Mouse (Mus musculus): ENCODE measurements around the gene Tff1. TPM values are rescaled to one million over a fixed set of nuclear protein-coding genes. Genes with fewer than 3 reads are reported as not detected.

Tff1 gene
- polyA plus RNA-seq, 1 experiment from 2014 or later: not detected

DNA sequence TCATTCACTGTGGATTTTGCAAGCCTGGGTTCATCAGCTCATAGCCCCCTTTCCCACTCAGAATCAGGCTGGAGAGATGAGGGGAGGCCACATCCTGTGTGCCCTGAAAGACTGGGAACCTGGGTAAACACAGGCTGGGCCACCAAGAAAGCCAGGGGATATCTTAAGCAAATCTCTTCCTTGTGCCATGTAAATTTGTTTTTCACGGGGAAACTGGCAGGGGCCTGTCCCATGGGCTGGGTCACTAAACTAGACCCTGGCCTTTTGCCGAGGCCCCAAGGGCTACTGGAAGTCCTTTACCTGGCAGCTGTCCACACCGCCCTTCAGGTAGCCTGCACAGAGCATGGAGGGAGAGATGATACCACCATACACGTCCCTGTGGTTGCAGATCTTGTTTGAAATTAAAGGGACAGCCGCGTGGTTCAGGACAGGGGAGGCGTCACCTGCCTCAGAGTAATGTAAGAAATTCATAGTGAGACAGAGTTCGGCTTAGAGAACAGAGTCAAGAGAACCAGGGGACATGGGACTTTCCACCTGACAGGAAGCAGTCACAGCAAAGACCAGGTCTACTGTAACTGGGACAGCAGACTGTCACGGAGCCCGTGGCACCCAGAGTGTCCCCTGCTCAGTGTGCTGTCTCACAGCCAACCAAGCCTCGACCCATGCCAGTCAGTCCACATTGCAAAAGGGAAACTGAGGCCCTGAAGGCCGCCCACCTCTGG is 19.4 kb upstream of the Tff1 start:
- WGBS: 86% methylated on average over 12 of the region's 12 CpGs
- no peaks in the 10 kb centered on the region for H3K36me3 ChIP-seq (replicated peaks)
- no peaks in the 10 kb centered on the region for H3K27me3 ChIP-seq (ENCODE audit: poor library complexity, severe bottlenecking)
- H3K27ac ChIP-seq: no peak overlapping the region
- DNase-seq (ENCODE audit: extremely low spot score, low spot score): no peak
- H3K4me1 ChIP-seq: no peaks in the 10 kb centered on the region
- H3K9me3 ChIP-seq: no peaks in the 10 kb centered on the region; the same call in 1 of the 2 replicates
- no peak overlapping the region for H3K4me3 ChIP-seq

DNA sequence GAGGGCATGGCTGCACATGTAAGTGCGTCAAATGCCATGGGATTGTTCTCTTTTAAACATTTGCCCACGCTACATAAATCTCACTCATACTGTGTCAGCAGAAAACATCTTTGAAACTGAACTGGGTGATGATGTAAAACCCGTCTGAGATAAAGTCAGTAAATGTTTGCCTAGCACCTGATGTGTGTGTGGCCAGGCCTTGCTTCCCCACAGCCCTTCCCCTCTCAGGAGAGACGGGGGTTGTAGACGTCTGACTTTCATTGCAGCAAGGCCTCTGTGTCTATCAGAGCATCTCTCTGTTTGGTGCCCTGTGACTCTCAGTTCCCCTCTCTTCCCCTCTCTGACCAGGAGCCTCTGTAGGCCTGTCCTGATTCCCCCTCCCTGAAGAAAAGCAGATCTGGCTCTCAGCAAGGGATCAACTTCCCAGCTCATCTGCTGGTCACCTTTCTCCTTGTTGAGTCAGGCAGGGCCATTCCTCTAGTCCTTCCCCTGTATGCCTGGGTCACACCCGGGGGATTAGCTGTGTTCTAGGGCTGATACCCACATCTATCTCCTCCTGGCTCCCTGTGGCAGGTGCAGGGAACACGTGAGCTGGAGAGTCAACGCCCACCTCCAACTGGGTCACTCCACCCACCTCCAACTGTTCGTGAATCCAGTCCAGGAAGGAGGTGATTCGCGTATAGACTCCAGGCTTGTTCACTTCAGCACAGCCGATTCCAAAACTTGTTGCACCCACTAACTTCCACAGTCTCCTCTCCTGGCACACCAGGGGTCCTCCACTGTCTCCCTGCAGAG is 18.3 kb upstream of the Tff1 start:
- Histone ChIP-seq H3K27ac (no peak overlapping the region), H3K4me1 (no peaks in the 10 kb centered on the region), H3K9me3 (no peaks in the 10 kb centered on the region; the same call in 1 of the 2 replicates), H3K27me3 (ENCODE audit: poor library complexity, severe bottlenecking) (no peaks in the 10 kb centered on the region), H3K4me3 (no peak overlapping the region), H3K36me3 (replicated peaks) (no peaks in the 10 kb centered on the region)
- no peak for DNase-seq (ENCODE audit: extremely low spot score, low spot score)
- WGBS: 75% methylated on average over 12 of the region's 12 CpGs

DNA sequence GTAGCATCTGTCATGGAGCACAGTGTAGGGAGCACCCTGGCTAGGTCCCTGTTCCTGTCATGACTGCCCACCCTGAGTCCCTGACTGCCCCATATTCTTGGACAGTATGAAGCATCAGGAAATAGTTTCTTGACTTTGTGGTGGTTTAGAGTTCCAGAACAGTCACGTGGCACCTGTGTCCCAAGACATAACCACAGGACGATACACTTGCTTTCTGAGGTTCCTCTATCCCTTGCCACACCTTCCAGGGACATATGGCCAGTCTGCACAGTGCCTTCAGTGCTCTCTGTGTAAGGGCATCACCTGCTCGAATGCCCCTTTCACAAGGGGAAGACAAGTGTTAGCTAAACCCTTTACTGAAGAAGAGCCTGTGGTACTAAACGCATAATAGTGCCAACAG is 16.4 kb upstream of the Tff1 start:
- Histone ChIP-seq H3K36me3 (replicated peaks) (no peaks in the 10 kb centered on the region), H3K27me3 (ENCODE audit: poor library complexity, severe bottlenecking) (no peaks in the 10 kb centered on the region), H3K9me3 (no peaks in the 10 kb centered on the region), H3K27ac (no peak overlapping the region), H3K4me3 (no peak overlapping the region), H3K4me1 (no peaks in the 10 kb centered on the region)
- DNase-seq (ENCODE audit: extremely low spot score, low spot score): no peak
- WGBS: 89% methylated on average over 4 of the region's 4 CpGs

DNA sequence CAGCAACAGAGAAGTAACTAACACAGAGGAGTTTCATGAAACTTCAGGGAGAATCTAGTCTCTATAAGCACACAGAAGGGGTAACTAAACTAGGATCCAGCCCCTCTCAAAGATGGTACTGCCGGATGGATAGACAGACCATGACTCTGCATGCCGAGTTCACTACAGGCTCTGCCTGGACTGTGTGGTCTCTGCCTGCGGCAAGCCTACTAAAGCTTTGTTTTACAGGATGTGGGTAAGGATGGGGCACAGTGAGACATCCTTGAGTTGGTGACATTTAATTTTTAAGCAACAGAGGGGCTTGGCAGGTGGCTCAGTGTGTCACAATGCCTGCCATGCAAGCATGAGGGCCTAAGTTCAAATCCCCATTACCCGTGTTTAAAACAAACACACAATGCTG is 11.2 kb upstream of the Tff1 start:
- H3K27ac ChIP-seq: no peak overlapping the region
- H3K27me3 ChIP-seq (ENCODE audit: poor library complexity, severe bottlenecking): no peaks in the 10 kb centered on the region
- no peaks in the 10 kb centered on the region for H3K36me3 ChIP-seq (replicated peaks)
- 94% methylated on average over 4 of the region's 4 CpGs for WGBS
- no peak overlapping the region for H3K4me3 ChIP-seq
- DNase-seq (ENCODE audit: extremely low spot score, low spot score): no peak
- H3K9me3 ChIP-seq: 0 out of 2 replicates have a peak, but pooled peaks cover 3% of the 10 kb centered on the region
- H3K4me1 ChIP-seq: no peaks in the 10 kb centered on the region

DNA sequence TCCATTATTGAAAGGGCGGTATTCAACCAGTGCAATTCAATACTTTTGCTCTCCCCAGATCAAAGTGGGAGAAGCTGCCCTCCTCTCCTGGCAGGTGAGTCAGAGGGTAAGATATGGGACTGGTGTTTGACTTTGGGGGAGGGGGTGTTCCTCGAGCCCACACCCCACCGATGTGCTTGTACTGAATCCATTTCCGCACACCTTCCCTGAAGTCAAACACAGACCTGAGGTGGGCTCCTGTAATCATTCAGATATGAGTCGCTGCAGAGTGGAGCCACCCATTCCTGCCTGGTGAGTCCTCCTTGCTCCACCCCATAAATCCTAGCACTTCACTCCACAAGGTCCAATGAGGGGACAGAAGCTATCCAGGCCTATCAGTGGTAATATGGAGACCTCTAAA is 4.7 kb upstream of the Tff1 start:
- Histone ChIP-seq H3K4me3 (no peak overlapping the region), H3K36me3 (replicated peaks) (no peaks in the 10 kb centered on the region), H3K9me3 (0 out of 2 replicates have a peak, but pooled peaks cover 3% of the 10 kb centered on the region), H3K4me1 (no peaks in the 10 kb centered on the region), H3K27me3 (ENCODE audit: poor library complexity, severe bottlenecking) (no peaks in the 10 kb centered on the region), H3K27ac (no peak overlapping the region)
- no peak for DNase-seq (ENCODE audit: extremely low spot score, low spot score)
- 91% methylated on average over 5 of the region's 5 CpGs for WGBS

DNA sequence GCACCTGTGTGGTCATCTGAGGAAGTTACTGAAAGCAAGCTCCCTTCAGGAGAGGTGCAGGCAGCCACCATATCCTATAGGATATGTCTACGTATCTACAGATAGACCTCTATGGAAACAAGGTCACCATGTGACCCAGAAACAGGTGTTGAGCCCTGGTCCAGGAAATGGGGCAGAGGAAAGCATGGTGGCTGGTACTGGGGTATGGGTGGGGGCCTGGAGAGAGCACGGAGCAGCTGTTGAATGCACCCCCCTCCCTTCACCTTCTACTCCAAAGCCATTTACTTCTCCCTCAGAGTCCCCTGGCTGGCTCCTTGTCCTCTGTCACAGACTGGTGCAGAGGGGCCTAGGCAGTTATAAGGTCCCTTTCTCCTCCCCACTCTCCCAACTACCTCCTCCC is 1.3 kb downstream of the Tff1 start:
- Histone ChIP-seq H3K27me3 (ENCODE audit: poor library complexity, severe bottlenecking) (no peaks in the 10 kb centered on the region), H3K36me3 (replicated peaks) (no peaks in the 10 kb centered on the region), H3K27ac (no peak overlapping the region), H3K4me3 (no peak overlapping the region), H3K9me3 (no peaks in the 10 kb centered on the region), H3K4me1 (no peaks in the 10 kb centered on the region)
- 83% methylated on average over 2 of the region's 2 CpGs for WGBS
- no peak for DNase-seq (ENCODE audit: extremely low spot score, low spot score)

DNA sequence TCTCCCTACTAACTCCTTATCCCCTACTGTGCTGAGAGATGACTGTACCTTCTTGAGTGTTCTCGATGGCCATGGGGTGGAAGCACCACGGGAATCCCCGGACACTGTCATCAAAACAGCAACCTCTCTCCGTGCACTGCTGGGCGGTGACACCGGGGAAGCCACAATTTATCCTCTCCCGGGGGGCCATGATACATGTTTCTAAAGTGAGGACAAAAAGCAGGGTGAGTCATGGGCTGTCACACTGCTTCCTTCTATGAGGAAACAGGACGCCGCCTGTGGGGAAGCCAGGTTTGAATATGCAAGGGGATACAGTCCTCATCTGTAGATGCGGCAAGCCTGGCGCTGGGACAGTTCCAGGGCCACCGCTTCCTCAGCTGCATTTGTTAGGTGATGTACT is 2.5 kb downstream of the Tff1 start:
- H3K4me3 ChIP-seq: no peak overlapping the region
- H3K27ac ChIP-seq: no peak overlapping the region
- 91% methylated on average over 12 of the region's 12 CpGs for WGBS
- no peaks in the 10 kb centered on the region for H3K4me1 ChIP-seq
- no peaks in the 10 kb centered on the region for H3K27me3 ChIP-seq (ENCODE audit: poor library complexity, severe bottlenecking)
- no peak for DNase-seq (ENCODE audit: extremely low spot score, low spot score)
- H3K36me3 ChIP-seq (replicated peaks): no peaks in the 10 kb centered on the region
- H3K9me3 ChIP-seq: no peaks in the 10 kb centered on the region

DNA sequence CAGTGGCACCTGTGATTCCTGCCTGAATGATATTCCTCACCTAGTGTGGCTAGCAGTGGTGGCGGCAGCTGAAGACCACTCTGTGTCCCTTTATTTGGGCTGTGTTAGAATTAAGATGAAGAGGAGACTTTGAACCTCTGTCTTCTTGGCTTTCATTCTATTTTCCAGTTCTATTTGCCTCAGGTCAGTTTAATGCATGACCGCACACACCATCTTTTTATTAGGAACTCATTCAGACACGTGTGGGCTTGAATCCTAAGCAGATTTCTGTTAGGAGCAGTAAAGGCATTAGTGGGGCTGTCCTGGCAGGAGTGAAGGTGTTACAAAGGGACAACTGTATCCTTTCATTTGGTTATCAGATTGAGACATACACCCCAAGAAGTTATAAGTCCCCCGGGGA is 4.8 kb downstream of the Tff1 start:
- Histone ChIP-seq H3K4me1 (peaks cover 5% of the 10 kb centered on the region; the same call in 1 of the 2 replicates), H3K4me3 (no peak overlapping the region), H3K27ac (no peak overlapping the region), H3K36me3 (replicated peaks) (no peaks in the 10 kb centered on the region), H3K27me3 (ENCODE audit: poor library complexity, severe bottlenecking) (no peaks in the 10 kb centered on the region), H3K9me3 (no peaks in the 10 kb centered on the region)
- 79% methylated on average over 4 of the region's 4 CpGs for WGBS
- DNase-seq (ENCODE audit: extremely low spot score, low spot score): no peak

DNA sequence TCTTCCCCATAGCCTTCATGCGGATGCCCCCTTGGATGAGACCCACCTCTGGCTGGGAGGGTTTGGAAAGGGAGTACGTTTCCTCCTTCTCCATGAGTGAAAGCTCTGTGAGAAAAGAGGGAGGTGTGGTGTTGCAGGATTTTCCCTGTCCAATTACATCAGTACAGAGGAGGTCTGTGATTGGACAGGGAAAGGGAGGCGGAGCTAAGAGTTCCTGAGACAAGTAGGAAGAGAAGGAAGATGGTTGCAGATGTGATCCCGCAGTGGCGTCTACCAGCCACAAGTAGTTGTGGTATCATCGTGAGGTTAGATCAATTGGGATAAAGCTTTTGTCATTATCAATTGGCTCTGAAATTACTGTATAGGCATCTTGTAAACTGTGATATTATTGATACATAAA is 7.2 kb downstream of the Tff1 start:
- no peak overlapping the region for H3K27ac ChIP-seq
- no peak for DNase-seq (ENCODE audit: extremely low spot score, low spot score)
- H3K9me3 ChIP-seq: no peaks in the 10 kb centered on the region
- no peaks in the 10 kb centered on the region for H3K27me3 ChIP-seq (ENCODE audit: poor library complexity, severe bottlenecking)
- H3K4me3 ChIP-seq: no peak overlapping the region
- WGBS: 85% methylated on average over 6 of the region's 6 CpGs
- peaks cover 5% of the 10 kb centered on the region; the same call in 1 of the 2 replicates for H3K4me1 ChIP-seq
- H3K36me3 ChIP-seq (replicated peaks): no peaks in the 10 kb centered on the region

DNA sequence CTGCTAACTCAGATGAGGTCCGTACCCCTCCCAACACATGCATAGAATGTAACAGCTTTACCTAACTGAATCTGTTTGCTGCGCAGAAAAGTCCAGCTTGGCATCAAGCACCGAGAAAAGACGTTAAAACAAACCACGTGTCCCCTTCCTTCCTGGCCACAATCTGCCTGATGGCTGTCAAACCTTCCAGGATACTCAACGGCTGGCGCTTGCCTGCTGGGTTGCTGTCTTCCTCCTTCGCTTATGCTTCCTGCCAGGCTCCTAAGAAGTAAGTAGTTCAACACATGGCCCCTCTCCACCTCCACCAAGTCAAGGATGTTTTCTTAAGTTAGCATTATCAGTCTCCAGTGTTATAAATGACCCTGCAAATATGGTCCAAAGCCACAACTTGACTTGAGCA is 11.3 kb downstream of the Tff1 start:
- Histone ChIP-seq H3K27ac (no peak overlapping the region), H3K4me3 (no peak overlapping the region), H3K9me3 (0 out of 2 replicates have a peak, but pooled peaks cover 2% of the 10 kb centered on the region), H3K36me3 (replicated peaks) (no peaks in the 10 kb centered on the region), H3K27me3 (ENCODE audit: poor library complexity, severe bottlenecking) (no peaks in the 10 kb centered on the region), H3K4me1 (peaks cover 13% of the 10 kb centered on the region)
- DNase-seq (ENCODE audit: extremely low spot score, low spot score): no peak
- 85% methylated on average over 8 of the region's 8 CpGs for WGBS

DNA sequence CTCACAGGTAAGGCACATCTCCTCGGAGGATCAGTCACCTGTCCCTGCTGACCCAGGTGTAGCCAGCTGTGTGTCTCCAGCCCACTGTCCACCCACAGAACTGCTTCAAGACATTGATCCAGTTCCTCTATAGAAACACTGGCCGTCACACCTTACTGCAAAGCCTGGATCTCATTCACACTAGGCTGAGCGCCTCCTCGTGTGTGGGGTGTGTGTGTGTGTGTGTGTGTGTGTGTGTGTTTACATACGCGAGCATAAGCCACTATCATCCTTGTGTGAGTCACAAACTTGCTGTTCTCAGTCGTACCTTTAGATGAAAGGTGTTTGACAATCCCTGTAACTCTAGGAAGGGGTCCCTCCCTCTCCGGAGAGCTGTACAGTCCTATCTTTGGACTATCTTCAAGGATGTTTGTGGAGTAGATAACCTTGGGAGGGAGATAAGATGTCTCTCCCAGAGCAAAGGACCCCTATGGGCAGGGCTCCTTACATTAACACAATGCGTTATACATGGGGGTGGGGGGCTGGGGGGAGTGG is 12.0 kb downstream of the Tff1 start:
- H3K9me3 ChIP-seq: 0 out of 2 replicates have a peak, but pooled peaks cover 3% of the 10 kb centered on the region
- H3K4me1 ChIP-seq: peaks cover 13% of the 10 kb centered on the region
- H3K4me3 ChIP-seq: no peak overlapping the region
- no peak for DNase-seq (ENCODE audit: extremely low spot score, low spot score)
- no peaks in the 10 kb centered on the region for H3K36me3 ChIP-seq (replicated peaks)
- WGBS: 87% methylated on average over 9 of the region's 9 CpGs
- no peak overlapping the region for H3K27ac ChIP-seq
- no peaks in the 10 kb centered on the region for H3K27me3 ChIP-seq (ENCODE audit: poor library complexity, severe bottlenecking)

DNA sequence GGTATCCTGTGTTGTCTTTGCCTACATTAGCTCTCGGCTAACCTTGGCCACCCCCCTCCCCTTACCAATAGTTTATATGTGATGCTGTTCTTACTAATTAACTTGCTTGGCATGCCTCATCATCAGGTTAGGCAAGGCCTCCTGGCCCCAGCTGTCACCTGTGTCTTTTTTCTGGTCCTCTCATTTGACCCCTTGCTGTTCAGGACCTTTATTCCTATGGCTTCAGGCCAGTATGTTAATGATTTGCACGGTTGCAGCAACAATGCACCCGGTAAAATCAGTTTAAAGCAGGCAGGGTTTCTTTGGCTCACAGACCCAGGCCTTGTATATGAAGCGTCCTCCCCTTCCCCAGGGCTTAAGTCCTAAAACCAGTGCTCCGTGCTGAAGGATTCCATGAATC is 12.6 kb downstream of the Tff1 start:
- Histone ChIP-seq H3K4me3 (no peak overlapping the region), H3K36me3 (replicated peaks) (no peaks in the 10 kb centered on the region), H3K9me3 (0 out of 2 replicates have a peak, but pooled peaks cover 3% of the 10 kb centered on the region), H3K27ac (no peak overlapping the region), H3K4me1 (peaks cover 13% of the 10 kb centered on the region), H3K27me3 (ENCODE audit: poor library complexity, severe bottlenecking) (no peaks in the 10 kb centered on the region)
- WGBS: 65% methylated on average over 5 of the region's 5 CpGs
- DNase-seq (ENCODE audit: extremely low spot score, low spot score): no peak

DNA sequence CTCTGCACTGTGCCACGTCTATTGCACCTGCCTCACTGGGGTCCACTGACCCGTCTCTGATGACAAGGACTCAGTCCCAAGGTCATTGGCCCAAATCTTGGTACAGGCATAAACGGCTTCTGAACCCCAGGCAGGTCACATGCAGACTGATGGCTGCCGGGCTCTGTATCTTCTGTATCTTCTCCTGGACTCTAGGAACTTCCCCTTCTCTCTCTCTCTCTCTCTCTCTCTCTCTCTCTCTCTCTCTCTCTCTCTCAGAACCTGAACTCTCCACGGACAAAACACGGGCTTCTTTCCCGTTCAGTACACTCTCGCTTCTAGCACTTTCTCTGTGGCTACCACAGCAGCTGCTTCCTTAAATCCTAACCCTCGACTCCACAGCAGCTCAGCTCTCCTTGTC is 19.1 kb downstream of the Tff1 start:
- Histone ChIP-seq H3K4me1 (0 out of 2 replicates have a peak, but pooled peaks cover 2% of the 10 kb centered on the region), H3K27ac (no peak overlapping the region), H3K36me3 (replicated peaks) (no peaks in the 10 kb centered on the region), H3K4me3 (no peak overlapping the region), H3K9me3 (0 out of 2 replicates have a peak, but pooled peaks cover 15% of the 10 kb centered on the region), H3K27me3 (ENCODE audit: poor library complexity, severe bottlenecking) (no peaks in the 10 kb centered on the region)
- no peak for DNase-seq (ENCODE audit: extremely low spot score, low spot score)
- 89% methylated on average over 9 of the region's 9 CpGs for WGBS
